Mouse (Mus musculus) megakaryocyte, adult 5-6 weeks (primary cell): ENCODE data around the gene Plxna2. TPM values are rescaled to one million over a fixed set of nuclear protein-coding genes. Genes with fewer than 3 reads are reported as not detected.

Experiments used
- ATAC-seq: 2 replicates; pipeline ENCODE4 v1.8.0; 2016; ENCODE audit warnings: mild to moderate bottlenecking, inconsistent platforms; ENCODE audit not compliant: poor library complexity, severe bottlenecking
- total RNA-seq, 2 experiments: library from RNA; stranded (forward) in 1 of 2; stranded (reverse) in 1 of 2; fragments of 153-499, 151-499 nt in 1 of 2; fragments of 221-1000, 200-1000 nt in 1 of 2; gene quantifications; 2 replicates each; pipeline versions ENCODE4 v1.2.3 to v1.2.4; 2015 to 2017

Plxna2 gene
- total RNA-seq, 2 experiments from 2014 or later = 0.18 TPM; not detected in 1

GRCm38 (mm10) chr1:194699321-194699720 lies 81.3 kb downstream of the Plxna2 start:
- ATAC-seq = no peak

- no peak for ATAC-seq
Observed at GRCm38 (mm10) chr1:194703235-194703634, 85.2 kb downstream of the Plxna2 start.

DNA sequence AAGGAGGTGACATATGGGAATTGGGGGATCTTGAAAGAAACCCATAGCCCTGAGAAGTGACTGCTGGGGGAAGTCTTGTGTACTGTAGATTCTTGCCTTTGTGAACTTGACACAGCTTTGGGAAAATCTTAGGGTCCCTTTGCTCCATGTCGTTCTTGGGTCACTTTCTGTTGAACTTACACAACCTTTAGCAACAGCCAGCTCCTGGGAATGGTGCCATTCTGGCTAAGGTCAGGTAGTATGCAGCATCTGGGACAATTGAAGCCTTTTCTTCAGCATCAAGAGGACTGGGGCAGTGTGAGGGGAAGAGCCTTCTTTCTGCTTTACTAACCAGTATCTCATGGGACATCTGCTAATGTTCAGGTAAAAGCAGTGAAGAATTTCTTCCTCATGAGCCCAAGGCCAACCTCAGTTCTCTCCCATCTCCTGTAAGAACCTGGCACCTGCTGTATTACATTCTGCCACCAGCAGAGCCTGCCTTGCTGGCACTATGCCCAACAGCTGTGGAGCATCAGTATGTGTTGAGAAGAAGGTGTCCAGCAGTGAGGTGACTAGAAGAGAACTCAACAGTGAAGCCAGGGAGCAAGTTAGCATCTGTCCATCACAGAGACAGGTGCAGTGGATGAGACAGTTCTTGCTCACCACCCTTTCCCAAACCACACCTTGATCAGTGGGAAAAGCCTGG lies 86.3 kb downstream of the Plxna2 start:
- no peak for ATAC-seq

GRCm38 (mm10) chr1:194706566-194706965 lies 88.5 kb downstream of the Plxna2 start:
- ATAC-seq = no peak

- ATAC-seq = no peak
Observed at GRCm38 (mm10) chr1:194712373-194712772, 94.4 kb downstream of the Plxna2 start.

DNA sequence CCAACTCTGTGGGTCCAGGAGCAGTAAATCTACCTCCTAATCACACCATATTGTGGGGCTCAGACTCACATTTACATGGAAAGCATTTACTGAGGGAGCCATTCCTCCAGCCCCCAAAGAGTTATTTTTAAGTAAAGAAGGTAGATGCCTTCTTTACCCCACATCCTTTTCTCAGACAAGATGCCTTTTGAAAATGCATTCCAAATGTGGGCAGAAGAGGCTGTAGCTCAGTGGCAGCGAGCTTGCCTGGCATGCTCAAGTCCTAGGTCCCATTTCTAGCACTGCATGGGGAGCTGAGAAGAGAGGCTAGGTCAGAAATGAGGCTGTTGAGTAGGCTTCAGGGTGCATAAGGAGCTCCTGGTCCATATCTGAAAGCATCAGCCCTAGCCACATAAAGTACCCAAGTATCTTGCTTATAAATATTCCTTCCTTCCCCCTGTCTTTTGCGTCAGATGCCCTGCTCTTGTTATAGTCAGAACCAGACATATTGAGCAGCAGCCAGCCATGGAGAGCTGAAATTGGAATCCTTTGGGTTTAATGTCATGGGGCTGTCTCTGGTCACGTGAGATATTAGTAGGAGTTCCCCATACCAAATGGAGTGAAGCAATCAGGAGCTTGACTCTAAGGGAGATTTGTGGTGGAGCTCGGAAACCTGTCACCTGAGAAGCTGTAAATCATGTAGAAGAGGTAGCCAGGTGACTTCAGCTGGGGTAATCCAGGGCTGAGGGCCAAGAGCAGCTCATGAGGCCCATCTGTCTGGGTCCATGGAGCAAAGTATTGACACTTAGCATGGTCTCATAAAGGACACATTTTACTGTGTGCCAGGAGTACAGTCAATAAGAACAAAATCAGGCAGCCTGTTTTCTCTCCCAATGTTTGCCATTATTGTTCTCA lies 96.4 kb downstream of the Plxna2 start:
- no peak for ATAC-seq

DNA sequence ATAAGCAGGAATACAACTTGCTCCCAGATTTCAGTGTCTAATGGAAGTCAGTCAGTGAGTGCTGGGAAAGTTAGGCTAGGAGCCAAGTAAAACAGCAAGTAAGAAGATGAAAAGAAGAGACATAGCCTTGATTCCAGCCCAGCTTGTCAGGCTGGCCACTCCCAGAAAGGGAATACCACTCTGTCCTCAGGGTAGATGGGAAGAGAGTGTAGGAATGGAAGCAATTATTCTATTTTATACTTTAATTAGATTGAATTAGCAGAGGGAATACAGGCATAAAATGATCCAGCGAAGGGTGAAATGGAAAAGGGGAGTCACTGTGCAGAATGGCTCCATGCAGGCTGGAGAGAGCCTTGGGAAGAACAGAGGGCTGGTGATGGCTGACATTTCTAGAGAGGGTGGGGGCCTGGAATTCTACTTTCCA lies 99.4 kb downstream of the Plxna2 start:
- ATAC-seq = no peak

- ATAC-seq = no peak
Observed at GRCm38 (mm10) chr1:194720406-194720805, 102.4 kb downstream of the Plxna2 start.

DNA sequence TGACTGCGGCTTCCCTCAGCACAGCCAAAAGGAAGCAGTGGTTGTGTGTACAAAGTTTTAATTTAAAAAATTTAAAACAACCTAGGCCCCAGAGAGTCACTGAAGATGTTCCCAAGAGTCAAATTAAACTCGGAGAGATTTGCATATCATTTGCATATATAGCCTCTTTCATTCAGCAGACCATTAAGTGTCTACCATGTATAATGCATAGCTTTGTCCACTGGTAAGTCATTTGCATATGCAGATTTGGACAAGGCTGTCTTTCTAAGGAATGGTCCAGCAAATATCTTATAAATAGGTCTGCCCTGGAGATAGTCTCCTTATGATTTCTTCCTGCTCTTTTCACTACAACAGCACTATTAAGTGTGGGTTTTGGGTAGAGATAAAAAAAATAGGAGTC lies 103.2 kb downstream of the Plxna2 start:
- no peak for ATAC-seq

- ATAC-seq = no peak
Observed at GRCm38 (mm10) chr1:194722329-194722728, 104.3 kb downstream of the Plxna2 start.

DNA sequence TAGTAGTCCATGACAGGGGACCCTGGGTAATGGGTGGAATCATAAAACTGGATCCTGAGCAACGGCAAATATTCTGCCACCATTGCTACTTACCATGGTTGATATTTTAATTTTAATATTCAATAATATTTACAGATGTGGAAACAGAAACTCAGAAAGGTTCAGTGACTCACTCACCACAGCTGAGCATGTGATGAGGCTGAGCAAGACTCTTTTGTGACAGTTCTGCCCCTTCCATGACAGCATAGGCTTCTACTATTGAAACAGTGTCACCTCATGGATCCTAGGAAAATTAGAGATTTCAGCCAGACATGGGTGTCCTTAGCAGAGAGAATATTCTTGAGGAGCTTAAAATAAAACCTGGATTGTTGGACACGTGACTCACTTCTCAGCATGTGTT lies 116.8 kb downstream of the Plxna2 start:
- no peak for ATAC-seq

- ATAC-seq = no peak
Observed at GRCm38 (mm10) chr1:194739894-194740293, 121.9 kb downstream of the Plxna2 start.

DNA sequence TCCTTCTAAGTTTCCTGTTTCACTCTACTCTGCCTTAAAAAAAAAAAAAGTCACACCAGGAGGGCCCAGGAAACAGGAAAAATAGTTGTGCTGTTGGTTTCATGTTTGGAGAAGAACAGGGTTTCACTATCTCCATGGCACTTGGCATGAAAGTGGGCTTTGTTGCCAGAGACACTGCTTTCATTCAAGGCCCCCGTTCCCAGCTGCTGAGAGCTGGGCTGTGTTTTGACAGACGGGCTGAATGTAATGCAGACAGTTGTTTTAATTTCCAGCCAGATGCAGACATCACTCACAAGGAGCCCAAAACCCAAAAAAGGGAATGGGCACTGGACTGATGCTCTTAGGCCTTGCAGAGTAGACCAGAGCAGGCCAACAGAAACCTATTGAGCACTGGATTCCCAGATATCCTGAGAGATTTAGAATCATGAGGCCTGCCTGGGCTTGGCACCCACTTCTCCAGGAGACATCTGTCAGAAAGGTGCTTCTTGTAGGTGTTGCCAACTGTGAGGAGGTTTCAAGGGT lies 124.9 kb downstream of the Plxna2 start:
- no peak for ATAC-seq

DNA sequence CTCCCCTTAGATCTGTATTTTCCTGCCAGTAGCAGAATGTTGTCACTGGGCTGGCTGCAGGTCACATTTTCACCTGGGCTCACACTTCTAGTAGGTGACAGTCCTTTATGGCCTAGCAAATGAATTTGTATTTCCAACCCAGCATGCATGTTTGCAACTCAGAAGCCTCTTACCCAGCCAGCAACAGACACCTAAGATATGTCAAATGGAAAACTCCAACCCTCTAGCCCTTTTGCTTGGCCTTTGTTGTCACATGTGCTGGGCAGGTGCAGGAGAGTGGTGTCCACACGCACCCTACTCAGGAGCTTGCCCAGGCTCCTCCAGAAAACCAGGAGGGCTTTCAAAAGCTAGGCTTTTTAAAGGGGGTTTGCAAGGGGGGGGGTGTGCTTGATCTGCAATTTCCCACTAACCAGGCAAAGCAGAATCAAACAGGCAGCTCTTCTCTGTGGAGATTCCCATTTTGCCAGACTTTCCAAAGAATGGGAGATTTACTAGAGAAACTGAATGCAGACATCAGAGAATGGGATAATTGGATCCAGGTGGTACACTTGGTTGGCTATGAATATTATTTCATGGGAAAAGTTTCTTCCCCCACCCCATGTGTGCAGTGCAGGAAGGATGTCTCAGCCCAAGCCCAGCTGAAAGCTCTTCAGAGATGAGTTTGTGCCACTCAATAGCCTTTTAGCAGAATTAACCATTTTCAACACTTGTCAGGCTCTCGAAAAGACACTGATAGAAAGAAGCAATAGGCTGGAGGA lies 127.3 kb downstream of the Plxna2 start:
- ATAC-seq = no peak

DNA sequence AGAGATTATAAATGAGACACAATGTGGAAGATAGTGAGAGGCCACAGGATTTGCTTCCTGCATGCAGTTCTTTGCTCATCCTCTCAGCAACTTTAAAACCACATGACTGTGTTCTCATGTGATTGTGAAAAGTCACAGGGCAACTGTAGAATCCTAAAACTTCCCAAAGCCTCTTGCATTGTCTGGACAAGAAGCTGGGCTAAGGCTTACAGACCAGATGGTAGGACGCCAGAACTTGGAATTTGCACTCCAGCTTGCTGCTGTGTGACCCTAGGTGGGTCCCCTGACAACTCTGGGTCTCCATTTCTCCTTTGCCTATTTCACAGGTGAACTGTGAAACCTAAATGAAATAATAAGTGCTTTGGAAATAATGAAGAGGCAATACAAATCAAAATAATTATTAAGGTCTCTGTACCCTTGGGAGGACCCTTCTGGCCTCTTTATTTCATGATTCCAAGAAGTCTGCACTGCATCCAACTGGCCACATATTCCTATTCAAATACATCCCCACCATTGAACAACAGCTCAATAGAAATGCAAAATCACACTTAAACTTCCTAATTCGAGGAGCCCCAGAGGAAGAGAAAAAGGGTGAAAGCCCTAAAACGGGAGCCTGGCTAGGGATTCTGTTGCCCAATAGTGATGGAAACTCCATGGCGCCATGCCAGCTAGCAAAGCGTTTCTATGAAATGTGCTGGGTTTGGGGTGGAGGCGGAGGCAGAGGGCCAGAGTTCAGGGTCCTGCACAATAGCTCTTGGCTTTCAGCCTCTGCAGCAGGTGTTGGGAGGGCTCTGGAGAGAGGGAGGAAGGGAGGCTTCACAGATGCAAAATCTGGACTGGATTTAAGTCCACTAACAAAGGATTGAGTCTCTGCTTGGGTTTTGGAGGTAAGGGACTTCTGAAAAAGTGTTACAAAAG lies 128.6 kb downstream of the Plxna2 start:
- no peak for ATAC-seq

DNA sequence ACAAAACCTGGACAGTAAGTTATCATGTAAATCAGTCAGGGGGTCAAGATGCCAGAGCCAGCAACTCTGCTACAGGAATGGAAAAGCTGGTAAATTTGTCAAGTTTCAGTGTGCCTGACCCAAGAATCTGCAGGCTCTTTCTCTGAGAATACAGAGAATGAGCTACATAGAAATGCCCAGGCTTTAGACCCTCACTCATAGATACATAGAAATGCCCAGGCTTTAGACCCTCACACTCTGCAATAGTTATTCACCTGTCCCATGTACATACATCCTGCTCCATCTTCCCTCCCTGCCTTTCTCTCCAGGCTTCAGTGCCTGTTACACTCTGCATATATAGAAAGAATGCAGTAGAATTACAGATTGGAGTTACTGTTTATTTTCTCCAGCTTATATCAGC lies 129.2 kb downstream of the Plxna2 start:
- ATAC-seq = no peak

GRCm38 (mm10) chr1:194753168-194753567 lies 135.2 kb downstream of the Plxna2 start:
- ATAC-seq = no peak; the same call in 1 of the 2 replicates

- ATAC-seq = no peak
Observed at GRCm38 (mm10) chr1:194756001-194756400, 138.0 kb downstream of the Plxna2 start.

GRCm38 (mm10) chr1:194756409-194756808 lies 138.4 kb downstream of the Plxna2 start:
- no peak for ATAC-seq

GRCm38 (mm10) chr1:194756863-194757262 lies 138.8 kb downstream of the Plxna2 start:
- no peak for ATAC-seq
